Mouse (Mus musculus) urinary bladder, postnatal 10 days (tissue): ENCODE measurements around the gene Pcnp.
A peak's percentile ranks its signal among the peaks of the same experiment; 100 is the strongest.
"Not testable (repeated sequence)": the region's sequence is repeated elsewhere in the genome, so short reads cannot be mapped to it uniquely, and the experiment has no call there.

Experiments
- DNase-seq: peaks from one replicate; pipeline ENCODE4 v3.0.0; 2022; ENCODE audit warnings: low spot score

The Pcnp gene

DNA sequence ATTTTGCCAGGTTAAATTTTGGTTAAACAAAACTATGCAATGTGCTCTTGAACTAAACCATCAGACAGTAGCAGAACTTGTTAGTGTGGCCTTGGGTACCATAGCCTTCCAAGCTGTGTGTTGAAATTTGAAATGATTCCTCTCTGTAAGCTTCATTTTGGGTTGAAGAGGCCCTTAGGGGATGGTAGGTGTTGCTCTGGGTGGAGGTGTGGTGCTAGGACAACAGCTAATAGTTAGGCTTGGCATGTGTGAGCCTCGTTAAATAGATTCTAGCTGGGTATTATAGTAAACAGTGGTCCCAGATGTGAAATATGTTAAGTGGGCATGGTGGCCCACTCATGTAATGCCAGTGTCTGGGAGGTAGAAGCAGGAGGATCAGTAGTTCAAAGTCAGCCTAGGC, 62.3 kb downstream of the Pcnp start:
- no peak for DNase-seq

- DNase-seq = peak; percentile 88
Observed at GRCm38 (mm10) chr16:55966212-55966871, 63.2 kb downstream of the Pcnp start, which contains the start of gene Rpl24. TSS of gene Rpl24 (plus strand) at chr16:55966275.

GRCm38 (mm10) chr16:55964126-55964949, 65.2 kb downstream of the Pcnp start:
- no peak for DNase-seq

- not testable (repeated sequence) for DNase-seq
Observed at GRCm38 (mm10) chr16:55963068-55963467, 66.5 kb downstream of the Pcnp start.
